In genomic region chr6:37821531-37822051, GRCm38 (mm10) we compare ENCODE assay signal across 17 mouse cellular contexts. TPM values are rescaled to one million over a fixed set of nuclear protein-coding genes. Genes with fewer than 3 reads are reported as not detected.
DNase-seq lines count a peak whose midpoint lies in the region; ATAC-seq lines count a peak whose summit lies in the region.
"Had no signal": no experiment of that assay in that cellular context is flagged by ENCODE, and none has a peak within 500 bp of the region (broad histone marks: within the 10 kb centered on the region; RNA-seq: fewer than 3 reads in every experiment).

No protein-coding gene starts in this region.

- ATAC-seq in activated CD4-positive, CD25-positive, alpha-beta regulatory T cell, adult 4 months = peak; percentile 91
- peak; percentile 84 for ATAC-seq in neutrophil, adult 5-6 weeks (ENCODE audit: extremely low read depth, insufficient number of reproducible peaks, low FRiP score, poor library complexity, severe bottlenecking)
- ATAC-seq: forebrain, postnatal 0 days; intestine, embryonic 15.5 days; liver, postnatal 0 days had no signal

- DNase-seq in thymus, postnatal 0 days (ENCODE audit: low spot score) = peak; percentile 66
- no peak for DNase-seq in thymus, postnatal 4 days
- peak; percentile 68 for DNase-seq in CD4-positive, CD25-positive, alpha-beta regulatory T cell, adult 2 months (ENCODE audit: low read depth, low spot score)
- DNase-seq in kidney, adult 9 months = no peak
- DNase-seq in adrenal gland, postnatal 10 days = no peak
- no peak for DNase-seq in heart, adult 8-10 months (ENCODE audit: low spot score)
- DNase-seq: cerebellum, adult 11 months; cerebellum, adult 9-11 months; forebrain, postnatal 0 days; gastrocnemius, postnatal 14 days; heart, postnatal 36 days; layer of hippocampus, postnatal 36 days; liver, postnatal 0 days; right cerebral cortex, postnatal 4 days had no signal

RNA-seq across cellular contexts. Expression of gene Trim24, which starts 49.0 kb away (rescaled TPM):
- polyA plus RNA-seq in thymus, postnatal 0 days (2015; fragmentation: Nextera tagmentation; extraction: Ambion mirVana) = 12.2 and 15.7 TPM in 2 replicates
- polyA plus RNA-seq in activated CD4-positive, CD25-positive, alpha-beta regulatory T cell, adult 4 months (2017; shearing (Covaris generic)) = 10 to 100 TPM; 11.4 to 14.1 TPM
- total RNA-seq in neutrophil, adult 5-6 weeks (2017) = 44.4 and 53.2 TPM in 2 replicates
- total RNA-seq in adrenal gland, postnatal 10 days (2021) = 10 to 100 TPM; 39.2 to 49.9 TPM
- 10 to 100 TPM; 30.8 to 36.8 (median 34.0) TPM for total RNA-seq in heart, adult 8-10 months (2022)

Comparison
In these comparisons a context has a peak if more than half of its experiments do, and no peak if none do; other contexts are left out.
1. DNase-seq: peak in thymus, postnatal 0 days (single experiment) and CD4-positive, CD25-positive, alpha-beta regulatory T cell, adult 2 months (single experiment); none in thymus, postnatal 4 days (single experiment), kidney, adult 9 months (single experiment), adrenal gland, postnatal 10 days (single experiment) and heart, adult 8-10 months (single experiment).